Comparison of ENCODE assay signal across 24 mouse cellular contexts in the genomic region with DNA sequence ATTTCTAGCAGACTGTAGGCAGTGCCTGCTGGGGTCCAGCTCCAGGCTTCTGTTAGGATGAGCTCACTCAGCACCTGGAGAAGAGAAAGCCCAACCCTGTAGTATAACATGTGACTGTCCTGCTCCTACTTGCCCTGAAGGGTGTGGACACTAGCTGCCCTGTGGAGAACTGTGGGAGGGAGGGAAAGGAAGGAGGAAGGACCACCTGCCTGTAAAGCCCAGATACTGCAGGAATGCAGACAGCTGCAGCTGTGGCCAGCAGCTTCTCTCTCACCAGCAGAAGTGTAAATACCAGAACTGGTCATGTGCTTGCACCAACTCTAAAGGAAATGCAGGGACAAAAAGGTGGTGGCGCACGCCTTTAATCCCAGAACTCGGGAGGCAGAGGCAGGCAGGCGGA. TPM values are rescaled to one million over a fixed set of nuclear protein-coding genes. Genes with fewer than 3 reads are reported as not detected.
DNase-seq lines count a peak whose midpoint lies in the region; ATAC-seq and TF ChIP-seq lines count a peak whose summit lies in the region.
"Had no signal": no experiment of that assay in that cellular context is flagged by ENCODE, and none has a peak within 500 bp of the region (broad histone marks: within the 10 kb centered on the region; RNA-seq: fewer than 3 reads in every experiment).

No protein-coding gene starts in this region.

- no peaks in the 10 kb centered on the region for H3K36me3 ChIP-seq in embryonic facial prominence, embryonic 14.5 days (ENCODE audit: control insufficient read depth, insufficient read depth, low read length)
- H3K36me3 ChIP-seq in embryonic facial prominence, embryonic 10.5 days (replicated peaks), result no peaks in the 10 kb centered on the region
- no peaks in the 10 kb centered on the region for H3K36me3 ChIP-seq in limb, embryonic 12.5 days
- H3K36me3 ChIP-seq in limb, embryonic 10.5 days, result no peaks in the 10 kb centered on the region
- H3K36me3 ChIP-seq in myocyte (ENCODE audit: control insufficient read depth, insufficient read depth), result no peaks in the 10 kb centered on the region
- H3K36me3 ChIP-seq in hindbrain, embryonic 13.5 days, result no peaks in the 10 kb centered on the region
- H3K36me3 ChIP-seq: forebrain, embryonic 12.5 days; liver, embryonic 12.5 days; midbrain, embryonic 15.5 days had no signal

- H3ac ChIP-seq in myocyte (ENCODE audit: control insufficient read depth, insufficient read length), result no peak overlapping the region

- H3K4me1 ChIP-seq in embryonic facial prominence, embryonic 14.5 days (ENCODE audit: control insufficient read depth, insufficient read depth, low read length), result 0 out of 2 replicates have a peak, but pooled peaks cover 2% of the 10 kb centered on the region
- peaks cover 15% of the 10 kb centered on the region for H3K4me1 ChIP-seq in embryonic facial prominence, embryonic 10.5 days
- peaks cover 5% of the 10 kb centered on the region; the same call in 1 of the 2 replicates for H3K4me1 ChIP-seq in limb, embryonic 12.5 days (replicated peaks)
- peaks cover 16% of the 10 kb centered on the region; the same call in 1 of the 2 replicates for H3K4me1 ChIP-seq in limb, embryonic 10.5 days
- H3K4me1 ChIP-seq in hindbrain, embryonic 13.5 days (replicated peaks), result peaks cover 4% of the 10 kb centered on the region; the same call in 1 of the 2 replicates

- H3K79me2 ChIP-seq in myocyte (ENCODE audit: control insufficient read depth, insufficient read depth), result no peaks in the 10 kb centered on the region

- no peak overlapping the region for H3K4me2 ChIP-seq in embryonic facial prominence, embryonic 14.5 days (ENCODE audit: low read depth, low read length)
- no peak overlapping the region for H3K4me2 ChIP-seq in limb, embryonic 12.5 days
- no peak overlapping the region for H3K4me2 ChIP-seq in myocyte (ENCODE audit: low read depth)
- no peak overlapping the region for H3K4me2 ChIP-seq in hindbrain, embryonic 13.5 days
- H3K4me2 ChIP-seq: forebrain, embryonic 12.5 days; liver, embryonic 12.5 days; midbrain, embryonic 15.5 days had no signal

- no peak overlapping the region for H3K27ac ChIP-seq in embryonic facial prominence, embryonic 14.5 days (replicated peaks; ENCODE audit: low read depth, low read length)
- H3K27ac ChIP-seq in embryonic facial prominence, embryonic 10.5 days (replicated peaks), result no peak overlapping the region
- H3K27ac ChIP-seq in limb, embryonic 12.5 days, result no peak overlapping the region
- no peak overlapping the region for H3K27ac ChIP-seq in limb, embryonic 10.5 days
- H3K27ac ChIP-seq in hindbrain, embryonic 13.5 days, result no peak overlapping the region
- H3K27ac ChIP-seq: forebrain, embryonic 12.5 days; heart, adult 2 months; liver, embryonic 12.5 days; midbrain, embryonic 15.5 days had no signal

- no peak overlapping the region for H3K9ac ChIP-seq in embryonic facial prominence, embryonic 14.5 days (ENCODE audit: low read depth, low read length)
- no peak overlapping the region for H3K9ac ChIP-seq in limb, embryonic 12.5 days (replicated peaks)
- no peak overlapping the region for H3K9ac ChIP-seq in hindbrain, embryonic 13.5 days
- H3K9ac ChIP-seq: forebrain, embryonic 12.5 days; liver, embryonic 12.5 days; midbrain, embryonic 15.5 days had no signal

- WGBS in embryonic facial prominence, embryonic 14.5 days, result 74% methylated on average over 4 of the region's 4 CpGs
- 75% methylated on average over 4 of the region's 4 CpGs for WGBS in embryonic facial prominence, embryonic 10.5 days
- WGBS in limb, embryonic 12.5 days, result 71% methylated on average over 4 of the region's 4 CpGs
- 85% methylated on average over 4 of the region's 4 CpGs for WGBS in limb, embryonic 10.5 days
- 79% methylated on average over 4 of the region's 4 CpGs for WGBS in hindbrain, embryonic 13.5 days

- no peak for TF ChIP-seq POLR2A in myocyte (IDR thresholded peaks at IDR 0.05; ENCODE audit: insufficient read length, low read depth)

- peak; percentile 53 for DNase-seq in embryonic facial prominence, embryonic 14.5 days (ENCODE audit: low spot score)
- no peak for DNase-seq in embryonic facial prominence, embryonic 10.5 days (ENCODE audit: low spot score)
- no peak for DNase-seq in limb, embryonic 10.5 days (ENCODE audit: low spot score)
- DNase-seq in c-Kit-positive CD71-positive TER-119-positive erythroid progenitor cells, embryonic 14.5 days (ENCODE audit: low spot score), result no peak
- no peak for DNase-seq in gastrocnemius, postnatal 10 days
- DNase-seq: cerebellum, adult 2 months; heart, adult 2 months; heart, postnatal 36 days; kidney, adult 2 months; kidney, postnatal 14 days; lung, adult 2 months; right cerebral cortex, postnatal 25 days; thymus, adult 2 months had no signal

- H3K4me3 ChIP-seq in embryonic facial prominence, embryonic 14.5 days (ENCODE audit: low read depth, low read length), result no peak overlapping the region
- no peak overlapping the region for H3K4me3 ChIP-seq in embryonic facial prominence, embryonic 10.5 days
- no peak overlapping the region for H3K4me3 ChIP-seq in limb, embryonic 12.5 days (replicated peaks)
- H3K4me3 ChIP-seq in limb, embryonic 10.5 days, result no peak overlapping the region
- H3K4me3 ChIP-seq in myocyte, result no peak overlapping the region
- H3K4me3 ChIP-seq in hindbrain, embryonic 13.5 days, result no peak overlapping the region
- H3K4me3 ChIP-seq: forebrain, embryonic 12.5 days; heart, adult 2 months; liver, embryonic 12.5 days; megakaryocyte, embryonic 14.5 days; midbrain, embryonic 15.5 days had no signal

- no peaks in the 10 kb centered on the region for H3K9me3 ChIP-seq in embryonic facial prominence, embryonic 14.5 days (ENCODE audit: control insufficient read depth, low read length)
- no peaks in the 10 kb centered on the region for H3K9me3 ChIP-seq in embryonic facial prominence, embryonic 10.5 days
- H3K9me3 ChIP-seq in limb, embryonic 12.5 days, result no peaks in the 10 kb centered on the region
- H3K9me3 ChIP-seq in limb, embryonic 10.5 days (replicated peaks), result no peaks in the 10 kb centered on the region
- no peaks in the 10 kb centered on the region for H3K9me3 ChIP-seq in hindbrain, embryonic 13.5 days
- H3K9me3 ChIP-seq: forebrain, embryonic 12.5 days; liver, embryonic 12.5 days; midbrain, embryonic 15.5 days had no signal

- H3K27me3 ChIP-seq in embryonic facial prominence, embryonic 14.5 days (replicated peaks; ENCODE audit: control insufficient read depth, insufficient read depth, low read length), result no peaks in the 10 kb centered on the region
- no peaks in the 10 kb centered on the region for H3K27me3 ChIP-seq in embryonic facial prominence, embryonic 10.5 days (replicated peaks; ENCODE audit: low read depth, poor library complexity, severe bottlenecking)
- no peaks in the 10 kb centered on the region for H3K27me3 ChIP-seq in limb, embryonic 12.5 days
- no peaks in the 10 kb centered on the region for H3K27me3 ChIP-seq in limb, embryonic 10.5 days (ENCODE audit: low read depth, poor library complexity, severe bottlenecking)
- H3K27me3 ChIP-seq in myocyte (ENCODE audit: control insufficient read depth, insufficient read depth, insufficient read length), result no peaks in the 10 kb centered on the region
- no peaks in the 10 kb centered on the region for H3K27me3 ChIP-seq in hindbrain, embryonic 13.5 days
- H3K27me3 ChIP-seq: forebrain, embryonic 12.5 days had no signal

- ATAC-seq in embryonic facial prominence, embryonic 14.5 days (ENCODE audit: low read depth), result 0 out of 2 replicates have a peak, but pooled peaks have one; percentile 38
- ATAC-seq in limb, embryonic 12.5 days (ENCODE audit: insufficient number of reproducible peaks, insufficient read depth, low FRiP score, low TSS enrichment, low read depth), result peak; percentile 16; the same call in 1 of the 2 replicates
- ATAC-seq in hindbrain, embryonic 13.5 days (ENCODE audit: low FRiP score), result no peak
- ATAC-seq: hindbrain, embryonic 16.5 days; liver, embryonic 12.5 days; midbrain, embryonic 15.5 days had no signal

TF ChIP-seq in myocyte, 11 proteins besides CTCF, POLR2A, EP300 and RAD21 (continues in another document):
- peak; percentile 67 for TF ChIP-seq TCF12 (IDR thresholded peaks at IDR 0.05; ENCODE audit: insufficient read depth, poor library complexity, severe bottlenecking)
- peak in 2 of 3 experiments; percentile 90 to 97 for TF ChIP-seq MYOD1 (IDR thresholded peaks at IDR 0.05; ENCODE audit: control insufficient read depth in 1 of 3, insufficient read length in 2 of 3, low read depth in 2 of 3)
- no peak for TF ChIP-seq REST (IDR thresholded peaks at IDR 0.05; ENCODE audit: insufficient read depth, insufficient read length)
- TF ChIP-seq POLR2AphosphoS2 (IDR thresholded peaks at IDR 0.05; ENCODE audit: insufficient read length, low read depth), result no peak
- TF ChIP-seq SRF (IDR thresholded peaks at IDR 0.05; ENCODE audit: control insufficient read depth, insufficient read length, low read depth), result no peak
- TF ChIP-seq E2F4 (IDR thresholded peaks at IDR 0.05; ENCODE audit: insufficient read depth), result no peak
- no peak for TF ChIP-seq MAX (IDR thresholded peaks at IDR 0.05; ENCODE audit: low read depth)
- TF ChIP-seq MYOG (IDR thresholded peaks at IDR 0.05; ENCODE audit: control insufficient read depth in 1 of 3, insufficient read depth in 1 of 3, insufficient read length in 2 of 3, low read depth in 2 of 3), result peak; percentile 70 to 97 (median 71)
- peak; percentile 84 for TF ChIP-seq TCF3 (IDR thresholded peaks at IDR 0.05; ENCODE audit: insufficient read length, low read depth)

RNA-seq across cellular contexts. Expression of gene Plg, which starts 8.1 kb away (rescaled TPM):
- polyA plus RNA-seq in embryonic facial prominence, embryonic 14.5 days (2014; fragmentation: Nextera tagmentation; extraction: Ambion mirVana), result not detected in 2 replicates
- not detected in 2 replicates for polyA plus RNA-seq in embryonic facial prominence, embryonic 10.5 days (2016; fragmentation: Nextera tagmentation; extraction: Ambion mirVana)
- 0.10 TPM in 1 of 2 replicates, not detected in the other for polyA plus RNA-seq in limb, embryonic 12.5 days (2016; fragmentation: Nextera tagmentation; extraction: Ambion mirVana)
- 0.09 TPM in 1 of 2 replicates, not detected in the other for polyA plus RNA-seq in limb, embryonic 10.5 days (2016; fragmentation: Nextera tagmentation; extraction: Ambion mirVana)
- not detected for polyA plus RNA-seq in myocyte (2012; fragmentation: generic; extraction: Trizol)
- not detected in 2 replicates for polyA plus RNA-seq in hindbrain, embryonic 13.5 days (2015; fragmentation: Nextera tagmentation; extraction: Ambion mirVana)
- 1 to 10 TPM in 1 of 2 experiments, under 1 TPM in 1; 0.12 to 1.1 TPM for total RNA-seq in gastrocnemius, postnatal 10 days (2021)
- total RNA-seq: common myeloid progenitor, adult 5-6 weeks; heart, adult 2 months; heart, postnatal 36 days; neutrophil, adult 5-6 weeks had no signal
- polyA plus RNA-seq: hindbrain, embryonic 16.5 days; urinary bladder, adult 2 months had no signal

RNA-seq across cellular contexts. Expression of gene Map3k4, which starts 51.7 kb away (rescaled TPM):
- 29.5 and 34.2 TPM in 2 replicates for polyA plus RNA-seq in embryonic facial prominence, embryonic 14.5 days (2014; fragmentation: Nextera tagmentation; extraction: Ambion mirVana)
- 49.1 and 51.4 TPM in 2 replicates for polyA plus RNA-seq in embryonic facial prominence, embryonic 10.5 days (2016; fragmentation: Nextera tagmentation; extraction: Ambion mirVana)
- polyA plus RNA-seq in limb, embryonic 12.5 days (2016; fragmentation: Nextera tagmentation; extraction: Ambion mirVana), result 56.1 and 63.0 TPM in 2 replicates
- polyA plus RNA-seq in limb, embryonic 10.5 days (2016; fragmentation: Nextera tagmentation; extraction: Ambion mirVana), result 47.8 and 49.9 TPM in 2 replicates
- 19.6 TPM for polyA plus RNA-seq in myocyte (2012; fragmentation: generic; extraction: Trizol)
- polyA plus RNA-seq in hindbrain, embryonic 13.5 days (2015; fragmentation: Nextera tagmentation; extraction: Ambion mirVana), result 41.1 and 45.8 TPM in 2 replicates
- total RNA-seq in gastrocnemius, postnatal 10 days (2021), result 10 to 100 TPM; 21.8 to 26.6 TPM
